Mouse (Mus musculus): ENCODE results near the gene Tmem42. TPM values are rescaled to one million over a fixed set of nuclear protein-coding genes. Genes with fewer than 3 reads are reported as not detected.

The Tmem42 gene
- polyA plus RNA-seq, 1 experiment: 30.1 TPM

DNA sequence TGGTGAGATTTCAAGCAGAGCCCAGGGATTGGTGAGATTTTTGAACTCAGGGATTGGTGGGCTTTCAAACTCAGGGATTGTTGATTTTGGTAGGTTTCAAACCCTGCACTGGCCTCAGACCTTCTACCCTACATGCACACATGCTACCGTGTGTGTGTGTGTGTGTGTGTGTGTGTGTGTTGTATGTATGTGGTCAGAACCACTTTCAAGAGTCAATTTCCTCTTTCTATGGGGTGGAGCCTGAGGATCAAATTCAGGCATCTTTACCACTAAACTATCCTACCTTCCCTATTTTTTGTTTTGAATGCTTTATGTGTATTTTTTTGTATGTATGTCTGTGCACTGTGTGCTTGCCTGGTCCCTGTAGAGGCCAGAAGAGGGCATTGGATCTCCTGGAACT is 26.5 kb downstream of the Tmem42 start:
- Histone ChIP-seq H3K4me3 (replicated peaks; ENCODE audit: extremely low read depth, low read depth, low read length) (no peak overlapping the region), H3K4me1 (ENCODE audit: control insufficient read depth, insufficient read depth, low read length) (no peaks in the 10 kb centered on the region)
- 73% methylated on average over 1 of the region's 1 CpGs for WGBS
- no peak for DNase-seq
- no peak for TF ChIP-seq CTCF (IDR thresholded peaks at IDR 0.05; ENCODE audit: insufficient read depth, low read length)
- TF ChIP-seq POLR2A (IDR thresholded peaks at IDR 0.05; ENCODE audit: borderline replicate concordance, extremely low read depth, low read depth, low read length): no peak

DNA sequence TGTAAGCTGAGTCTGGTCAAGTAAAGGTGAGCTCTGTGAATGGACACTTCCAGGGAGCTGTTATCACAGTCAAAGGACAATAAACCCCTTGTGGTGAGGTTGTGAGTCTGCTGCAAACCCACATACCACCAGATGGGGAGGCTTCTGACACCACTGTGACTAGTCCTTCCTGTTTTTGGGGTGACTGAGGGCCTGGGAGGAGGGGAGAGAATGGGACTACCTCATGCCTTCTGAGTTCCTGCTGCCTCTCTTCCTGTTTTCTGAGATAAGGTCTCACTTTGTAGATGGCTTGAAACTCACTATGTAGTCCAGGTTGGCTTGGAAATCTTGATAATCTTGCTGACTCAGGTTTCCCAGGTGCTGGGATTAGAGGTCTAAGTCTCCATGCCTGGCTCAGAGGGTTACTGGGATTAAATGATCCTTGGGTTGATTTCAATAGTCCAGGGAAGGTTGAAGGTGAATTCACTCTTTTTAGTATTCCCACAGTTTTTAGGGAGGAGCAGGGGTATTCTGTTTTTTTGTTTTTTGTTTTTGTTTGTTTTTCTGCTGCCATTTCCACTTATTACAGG is 37.7 kb downstream of the Tmem42 start:
- no peaks in the 10 kb centered on the region for H3K4me1 ChIP-seq (ENCODE audit: control insufficient read depth, insufficient read depth, low read length)
- H3K4me3 ChIP-seq (replicated peaks; ENCODE audit: extremely low read depth, low read depth, low read length): no peak overlapping the region
- DNase-seq: no peak
- no peak for TF ChIP-seq CTCF (IDR thresholded peaks at IDR 0.05; ENCODE audit: insufficient read depth, low read length)
- no peak for TF ChIP-seq POLR2A (IDR thresholded peaks at IDR 0.05; ENCODE audit: borderline replicate concordance, extremely low read depth, low read depth, low read length)

DNA sequence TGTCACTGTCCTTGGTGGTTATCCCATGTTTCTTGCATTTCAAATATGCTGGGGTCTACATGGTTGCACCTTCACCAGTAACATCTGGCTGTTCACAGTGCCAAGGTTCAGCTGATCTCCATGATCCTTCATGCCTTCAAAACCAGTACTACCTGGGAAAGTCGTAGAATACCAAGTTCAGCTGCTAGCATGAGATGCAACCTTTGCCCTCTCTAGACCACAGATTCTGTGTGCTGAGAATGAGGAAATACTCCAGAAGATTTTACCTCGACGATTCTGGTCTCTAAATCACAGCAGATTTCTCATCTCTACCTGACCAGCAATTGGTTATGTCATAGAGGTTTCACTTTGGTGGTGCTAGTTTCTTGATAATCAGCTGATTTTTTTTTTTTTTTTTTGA is 39.0 kb downstream of the Tmem42 start:
- TF ChIP-seq POLR2A (IDR thresholded peaks at IDR 0.05; ENCODE audit: borderline replicate concordance, extremely low read depth, low read depth, low read length) (no peak), CTCF (IDR thresholded peaks at IDR 0.05; ENCODE audit: insufficient read depth, low read length) (no peak)
- Histone ChIP-seq H3K4me3 (replicated peaks; ENCODE audit: extremely low read depth, low read depth, low read length) (no peak overlapping the region), H3K4me1 (ENCODE audit: control insufficient read depth, insufficient read depth, low read length) (no peaks in the 10 kb centered on the region)
- DNase-seq: no peak
- 64% methylated on average over 3 of the region's 3 CpGs for WGBS

Other genes with a start within 250 kb of the Tmem42 start
- 2.8 and 3.9 TPM in 2 replicates for gene Tcaim, start 215.8 kb upstream of the Tmem42 start, polyA plus RNA-seq (2012; rRNA removed)
- not detected in 2 replicates for gene Gm35549, start 177.3 kb upstream of the Tmem42 start, polyA plus RNA-seq (2012; rRNA removed)
- gene Zfp445, start 155.3 kb upstream of the Tmem42 start, polyA plus RNA-seq (2012; rRNA removed): 23.1 and 36.9 TPM in 2 replicates
- gene Zkscan7, start 135.6 kb upstream of the Tmem42 start, polyA plus RNA-seq (2012; rRNA removed): 2.3 and 4.0 TPM in 2 replicates
- 1.1 and 1.7 TPM in 2 replicates for gene Zfp105, start 98.3 kb upstream of the Tmem42 start, polyA plus RNA-seq (2012; rRNA removed)
- 1.3 and 2.4 TPM in 2 replicates for gene 1110059G10Rik, start 70.3 kb upstream of the Tmem42 start, polyA plus RNA-seq (2012; rRNA removed)
- 0.81 and 0.92 TPM in 2 replicates for gene Kif15, start 70.3 kb upstream of the Tmem42 start, polyA plus RNA-seq (2012; rRNA removed)
- gene Tgm4, start 13.4 kb downstream of the Tmem42 start, polyA plus RNA-seq (2012; rRNA removed): 0.24 and 0.28 TPM in 2 replicates
- gene Zdhhc3, start 91.9 kb downstream of the Tmem42 start, polyA plus RNA-seq (2012; rRNA removed): 253 and 404 TPM in 2 replicates
- 57.4 and 80.6 TPM in 2 replicates for gene Exosc7, start 91.9 kb downstream of the Tmem42 start, polyA plus RNA-seq (2012; rRNA removed)
- 151 and 180 TPM in 2 replicates for gene Clec3b, start 129.6 kb downstream of the Tmem42 start, polyA plus RNA-seq (2012; rRNA removed)
- 10.8 and 14.2 TPM in 2 replicates for gene Cdcp1, start 194.7 kb downstream of the Tmem42 start, polyA plus RNA-seq (2012; rRNA removed)
- gene Tmem158, start 239.4 kb downstream of the Tmem42 start, polyA plus RNA-seq (2012; rRNA removed): 7.3 and 14.5 TPM in 2 replicates